Mouse (Mus musculus) heart, embryonic 10.5 days (tissue): ENCODE results near the gene Apba3. TPM values are rescaled to one million over a fixed set of nuclear protein-coding genes. Genes with fewer than 3 reads are reported as not detected.
"Not testable (repeated sequence)": the region's sequence is repeated elsewhere in the genome, so short reads cannot be mapped to it uniquely, and the experiment has no call there.

ENCODE experiments used
- DNase-seq: peaks from one replicate; pipeline ENCODE4 v3.0.0-alpha.2; 2017; ENCODE audit warnings: low spot score
- H3K27ac ChIP-seq: fragments of 300-500 bp; sonication (generic); 2 replicates; pipeline ENCODE4 v1.5.1; 2016; ENCODE audit warnings: mild to moderate bottlenecking
- H3K27me3 ChIP-seq: fragments of 300-500 bp; sonication (generic); 2 replicates; pipeline ENCODE4 v1.6.1; 2016; ENCODE audit warnings: mild to moderate bottlenecking; ENCODE audit not compliant: poor library complexity, insufficient read depth, severe bottlenecking
- H3K36me3 ChIP-seq: fragments of 300-500 bp; sonication (generic); 2 replicates; pipeline ENCODE4 v1.6.1; 2016; ENCODE audit warnings: mild to moderate bottlenecking, moderate library complexity
- H3K4me1 ChIP-seq: fragments of 300-500 bp; sonication (generic); 2 replicates; pipeline ENCODE4 v1.6.1; 2016; ENCODE audit warnings: mild to moderate bottlenecking
- H3K4me3 ChIP-seq: fragments of 300-500 bp; sonication (generic); 2 replicates; pipeline ENCODE4 v1.5.1; 2016; ENCODE audit warnings: mild to moderate bottlenecking, moderate library complexity
- H3K9me3 ChIP-seq: fragments of 300-500 bp; sonication (generic); 2 replicates; pipeline ENCODE4 v1.6.1; 2016; ENCODE audit warnings: mild to moderate bottlenecking, moderate library complexity
- WGBS: fragments of 180-500 bp; shearing (Covaris S2); methylation state at CpG from one replicate; pipeline ENCODE4 v1.1.7; 2016; 5-methylcytosine and 5-hydroxymethylcytosine counted together
- polyA plus RNA-seq: library from polyadenylated mRNA; unstranded; fragments of >200 nt; fragmentation: Nextera tagmentation; extraction: Ambion mirVana; gene quantifications from 2 replicates; pipeline ENCODE4 v1.2.1, GENCODE M21; 2016

Apba3 gene
- 56.5 and 57.0 TPM in 2 replicates for polyA plus RNA-seq

GRCm38 (mm10) chr10:81266211-81267105 lies at the start of gene Apba3, which contains the start of gene Mrpl54:
TSS of gene Apba3 (plus strand) at chr10:81266960.
TSS of gene Mrpl54 (minus strand) at chr10:81266934.
- H3K4me1 ChIP-seq, result peaks cover 22% of the 10 kb centered on the region
- peak within 1 kb of the TSS; percentile 73 for H3K4me3 ChIP-seq
- H3K9me3 ChIP-seq, result no peaks in the 10 kb centered on the region
- no peaks in the 10 kb centered on the region for H3K27me3 ChIP-seq
- H3K36me3 ChIP-seq, result peaks cover 60% of the 10 kb centered on the region
- H3K27ac ChIP-seq, result peak within 1 kb of the TSS; percentile 99
- DNase-seq, result peak; percentile 98
- WGBS, result 1% methylated on average over 48 of the region's 48 CpGs

- 36% methylated on average over 1 of the region's 1 CpGs for WGBS
- DNase-seq, H3K4me3 ChIP-seq, H3K4me1 ChIP-seq, H3K36me3 ChIP-seq, H3K27ac ChIP-seq, H3K9me3 ChIP-seq: not testable (repeated sequence)
- H3K27me3 ChIP-seq, result peaks cover 12% of the 10 kb centered on the region; the same call in 1 of the 2 replicates
Measured at GRCm38 (mm10) chr10:81217267-81217666, 49.5 kb upstream of the Apba3 start.

GRCm38 (mm10) chr10:81217964-81218363 lies 48.8 kb upstream of the Apba3 start:
- Histone ChIP-seq H3K9me3 (no peaks in the 10 kb centered on the region), H3K4me3 (no peak overlapping the region), H3K36me3 (no peaks in the 10 kb centered on the region), H3K27me3 (peaks cover 12% of the 10 kb centered on the region; the same call in 1 of the 2 replicates), H3K27ac (no peak overlapping the region), H3K4me1 (0 out of 2 replicates have a peak, but pooled peaks cover 4% of the 10 kb centered on the region)
- WGBS, result 37% methylated on average over 7 of the region's 7 CpGs
- DNase-seq, result no peak

DNA sequence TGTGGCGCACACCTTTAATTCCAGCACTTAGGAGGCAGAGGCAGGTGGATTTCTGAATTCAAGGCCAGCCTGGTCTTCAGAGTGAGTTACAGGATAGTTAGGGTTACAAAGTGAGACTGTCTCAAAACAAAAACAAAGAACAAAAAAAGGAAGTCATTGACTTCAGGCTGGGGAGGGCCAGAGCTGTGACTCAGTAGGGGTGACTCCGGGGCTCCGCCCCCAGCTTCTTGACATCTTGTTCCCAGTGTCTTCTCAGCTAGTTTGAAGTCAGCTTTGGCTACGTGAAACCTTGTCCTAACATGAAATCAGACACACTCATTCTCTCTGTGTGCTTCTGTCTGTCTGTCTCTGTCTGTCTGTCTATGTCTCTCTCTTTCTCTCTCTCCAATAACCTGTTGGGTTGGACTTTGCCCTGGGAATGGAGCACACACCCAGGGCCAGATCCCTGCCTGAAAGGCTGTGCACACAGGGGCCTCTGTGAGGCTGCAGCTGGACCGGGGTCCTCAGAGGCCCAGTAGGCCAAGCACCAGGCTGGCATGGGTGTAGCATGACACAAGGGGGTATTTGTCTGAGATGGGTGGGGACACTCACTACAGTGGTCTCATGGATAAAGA lies 45.3 kb upstream of the Apba3 start:
- WGBS, result 82% methylated on average over 5 of the region's 5 CpGs
- Histone ChIP-seq H3K27me3 (peaks cover 17% of the 10 kb centered on the region; the same call in 1 of the 2 replicates), H3K4me3 (no peak overlapping the region), H3K27ac (no peak overlapping the region), H3K36me3 (no peaks in the 10 kb centered on the region), H3K9me3 (no peaks in the 10 kb centered on the region), H3K4me1 (0 out of 2 replicates have a peak, but pooled peaks cover 4% of the 10 kb centered on the region)
- DNase-seq, result no peak

DNA sequence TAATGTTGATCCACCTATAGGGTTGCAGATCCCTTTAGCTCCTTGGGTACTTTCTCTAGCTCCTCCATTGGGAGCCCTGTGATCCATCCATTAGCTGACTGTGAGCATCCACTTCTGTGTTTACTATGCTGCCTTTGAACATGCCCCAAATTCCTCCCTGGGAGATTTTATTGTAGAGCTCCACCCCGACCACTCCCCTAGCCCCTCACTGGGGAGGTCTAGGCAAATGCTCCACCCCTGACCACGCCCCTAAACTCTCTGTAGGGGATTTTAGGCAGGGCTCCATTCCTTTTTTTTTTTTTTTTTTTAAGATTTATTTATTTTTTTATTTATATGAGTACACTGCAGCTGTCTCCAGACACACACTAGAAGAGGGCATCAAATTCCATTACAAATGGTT lies 43.0 kb upstream of the Apba3 start:
- H3K9me3 ChIP-seq, H3K27ac ChIP-seq, H3K36me3 ChIP-seq, H3K4me3 ChIP-seq, H3K4me1 ChIP-seq, DNase-seq: not testable (repeated sequence)
- WGBS, result 56% methylated on average over 2 of the region's 2 CpGs
- peaks cover 24% of the 10 kb centered on the region for H3K27me3 ChIP-seq

GRCm38 (mm10) chr10:81229735-81230437 lies 36.9 kb upstream of the Apba3 start:
- Histone ChIP-seq H3K4me1 (peaks cover 31% of the 10 kb centered on the region), H3K36me3 (no peaks in the 10 kb centered on the region; the same call in 1 of the 2 replicates), H3K9me3 (no peaks in the 10 kb centered on the region), H3K27ac (no peak overlapping the region), H3K27me3 (peaks cover 51% of the 10 kb centered on the region), H3K4me3 (peak overlapping the region; percentile 44)
- WGBS, result 13% methylated on average over 20 of the region's 20 CpGs
- DNase-seq, result no peak

GRCm38 (mm10) chr10:81230438-81231332 lies 36.1 kb upstream of the Apba3 start, which contains the start of gene Atcay:
TSS of gene Atcay (minus strand) at chr10:81230833.
- Histone ChIP-seq H3K9me3 (no peaks in the 10 kb centered on the region), H3K27ac (peak within 1 kb of the TSS; percentile 36; the same call in 1 of the 2 replicates), H3K4me3 (peak within 1 kb of the TSS; percentile 44), H3K4me1 (peaks cover 31% of the 10 kb centered on the region), H3K27me3 (peaks cover 50% of the 10 kb centered on the region), H3K36me3 (no peaks in the 10 kb centered on the region; the same call in 1 of the 2 replicates)
- 12% methylated on average over 27 of the region's 27 CpGs for WGBS
- no peak for DNase-seq

GRCm38 (mm10) chr10:81231436-81231835 lies 35.3 kb upstream of the Apba3 start:
- Histone ChIP-seq H3K4me1 (peaks cover 31% of the 10 kb centered on the region), H3K27ac (no peak overlapping the region), H3K36me3 (no peaks in the 10 kb centered on the region; the same call in 1 of the 2 replicates), H3K27me3 (peaks cover 46% of the 10 kb centered on the region), H3K9me3 (no peaks in the 10 kb centered on the region), H3K4me3 (no peak overlapping the region)
- 47% methylated on average over 7 of the region's 7 CpGs for WGBS
- no peak for DNase-seq

- Histone ChIP-seq H3K27ac (peak within 1 kb of the TSS; percentile 94), H3K27me3 (peaks cover 58% of the 10 kb centered on the region), H3K4me1 (peaks cover 36% of the 10 kb centered on the region), H3K9me3 (no peaks in the 10 kb centered on the region), H3K36me3 (no peaks in the 10 kb centered on the region; the same call in 1 of the 2 replicates), H3K4me3 (peak within 1 kb of the TSS; percentile 84)
- WGBS, result 7% methylated on average over 29 of the region's 29 CpGs
- DNase-seq, result peak; percentile 95
Measured at GRCm38 (mm10) chr10:81232580-81233225, 34.1 kb upstream of the Apba3 start, which contains the start of gene Zfr2. TSS of gene Zfr2 (plus strand) at chr10:81233155.

DNA sequence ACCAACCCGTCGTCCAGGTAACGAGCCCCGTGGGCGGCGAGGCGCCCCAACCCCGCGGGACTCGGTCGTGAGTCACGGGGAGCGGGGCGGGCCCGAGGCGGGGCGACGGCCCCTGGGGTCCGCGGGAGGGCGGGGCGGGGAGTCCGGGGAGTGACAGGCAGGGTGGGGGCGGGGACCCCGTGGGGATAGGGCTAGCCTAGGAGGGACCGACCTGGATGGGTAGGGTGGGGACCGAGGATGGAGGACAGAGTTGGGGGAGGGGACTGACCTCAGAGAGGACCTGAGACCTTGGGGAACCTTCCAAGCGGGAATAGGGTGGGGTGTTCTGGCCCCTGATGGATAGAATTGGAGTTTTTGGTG lies 33.6 kb upstream of the Apba3 start:
- H3K27me3 ChIP-seq, result peaks cover 59% of the 10 kb centered on the region
- H3K27ac ChIP-seq, result peak overlapping the region; percentile 94
- peaks cover 41% of the 10 kb centered on the region for H3K4me1 ChIP-seq
- no peaks in the 10 kb centered on the region for H3K9me3 ChIP-seq
- peak overlapping the region; percentile 84 for H3K4me3 ChIP-seq
- no peaks in the 10 kb centered on the region; the same call in 1 of the 2 replicates for H3K36me3 ChIP-seq
- under 1% methylated on average over 27 of the region's 28 CpGs for WGBS
- DNase-seq, result no peak

DNA sequence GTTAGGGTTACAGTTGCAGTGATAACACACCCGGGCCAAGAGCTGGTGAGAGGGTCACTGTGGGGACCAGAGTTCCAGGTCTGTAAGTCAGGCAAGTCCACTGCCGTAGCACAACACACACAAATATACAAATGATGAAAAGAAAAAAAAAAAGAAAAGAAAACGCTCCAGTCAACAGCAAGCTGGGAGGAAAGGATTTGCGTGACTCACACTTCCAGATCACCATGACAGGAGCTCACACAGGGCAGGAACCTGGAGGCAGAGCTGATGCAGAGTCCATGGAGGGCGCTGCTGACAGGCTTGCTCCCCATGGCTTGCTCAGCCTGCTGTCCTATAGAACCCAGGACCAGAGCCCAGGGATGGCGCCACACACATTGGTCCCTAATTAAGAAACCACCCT lies 32.6 kb upstream of the Apba3 start:
- Histone ChIP-seq H3K4me3 (no peak overlapping the region; the same call in 1 of the 2 replicates), H3K27ac (no peak overlapping the region), H3K9me3 (no peaks in the 10 kb centered on the region), H3K27me3 (peaks cover 59% of the 10 kb centered on the region), H3K4me1 (peaks cover 43% of the 10 kb centered on the region), H3K36me3 (no peaks in the 10 kb centered on the region; the same call in 1 of the 2 replicates)
- no peak for DNase-seq
- WGBS, result 70% methylated on average over 6 of the region's 6 CpGs
